ENCODE assay signal across 9 mouse cellular contexts in the genomic region with DNA sequence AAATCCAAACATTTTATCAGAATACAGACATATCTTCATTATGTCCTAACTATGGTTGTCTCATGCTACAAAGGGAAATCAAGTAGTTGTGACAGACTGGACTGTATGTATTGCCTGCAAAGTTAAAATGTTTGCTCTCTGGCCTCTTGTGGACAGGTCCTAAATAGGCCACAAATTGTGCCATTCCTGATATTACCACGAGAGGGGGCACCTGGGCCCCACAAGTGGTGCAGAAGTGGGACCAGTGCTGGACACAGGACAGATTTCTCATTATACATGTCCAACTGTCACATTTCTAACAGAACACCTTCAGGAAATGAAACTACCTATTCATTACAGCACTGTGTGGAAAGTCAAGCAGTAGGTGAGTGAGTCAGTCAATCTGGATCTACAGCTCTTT. TPM values are rescaled to one million over a fixed set of nuclear protein-coding genes. Genes with fewer than 3 reads are reported as not detected.
A peak's percentile ranks its signal among the peaks of the same experiment; 100 is the strongest.
DNase-seq lines count a peak whose midpoint lies in the region; ATAC-seq and TF ChIP-seq lines count a peak whose summit lies in the region.
"Had no signal": no experiment of that assay in that cellular context is flagged by ENCODE, and none has a peak within 500 bp of the region (broad histone marks: within the 10 kb centered on the region; RNA-seq: fewer than 3 reads in every experiment).

No protein-coding gene starts in this region.

- 57% methylated on average over 1 of the region's 1 CpGs for WGBS in midbrain, embryonic 10.5 days
- 32% methylated on average over 1 of the region's 1 CpGs for WGBS in midbrain, embryonic 13.5 days
- 11% methylated on average over 1 of the region's 1 CpGs for WGBS in liver, embryonic 14.5 days (ENCODE audit: insufficient replicate concordance)

- H3K9me3 ChIP-seq in midbrain, embryonic 10.5 days (replicated peaks): no peaks in the 10 kb centered on the region
- no peaks in the 10 kb centered on the region for H3K9me3 ChIP-seq in midbrain, embryonic 13.5 days
- H3K9me3 ChIP-seq in liver, embryonic 14.5 days (ENCODE audit: control insufficient read depth, low read length): no peaks in the 10 kb centered on the region

- no peaks in the 10 kb centered on the region for H3K27me3 ChIP-seq in midbrain, embryonic 10.5 days (ENCODE audit: low read depth, poor library complexity, severe bottlenecking)
- no peaks in the 10 kb centered on the region for H3K27me3 ChIP-seq in midbrain, embryonic 13.5 days
- no peaks in the 10 kb centered on the region for H3K27me3 ChIP-seq in liver, embryonic 14.5 days (ENCODE audit: control insufficient read depth, insufficient read depth, low read length)

- no peak for TF ChIP-seq EP300 in liver, embryonic 14.5 days (IDR thresholded peaks at IDR 0.05; ENCODE audit: low read depth)

- peaks cover 12% of the 10 kb centered on the region for H3K4me1 ChIP-seq in midbrain, embryonic 10.5 days
- peaks cover 14% of the 10 kb centered on the region for H3K4me1 ChIP-seq in midbrain, embryonic 13.5 days (replicated peaks)
- H3K4me1 ChIP-seq in liver, embryonic 14.5 days (replicated peaks; ENCODE audit: control insufficient read depth in 2 of 2, insufficient read depth in 2 of 2, low read length in 1 of 2): peaks cover 0 to 9% of the 10 kb centered on the region in 2 experiments; a peak in 2 of 4 replicates

- no peak overlapping the region for H3K27ac ChIP-seq in midbrain, embryonic 10.5 days (replicated peaks)
- H3K27ac ChIP-seq in midbrain, embryonic 13.5 days: no peak overlapping the region
- H3K27ac ChIP-seq in liver, embryonic 14.5 days: no peak overlapping the region
- H3K27ac ChIP-seq: macrophage had no signal

- peak; percentile 28 for DNase-seq in midbrain, embryonic 10.5 days (ENCODE audit: low spot score)
- DNase-seq in Muller cell, postnatal 12 days (ENCODE audit: inconsistent ontology term): peak; percentile 66
- peak; percentile 62 for DNase-seq in cerebellum, adult 8-10 months
- peak; percentile 37 to 57 for DNase-seq in gastrocnemius, postnatal 4 days (ENCODE audit: low spot score in 2 of 2)
- peak in 2 of 3 experiments; percentile 47 to 48 for DNase-seq in liver, embryonic 14.5 days (ENCODE audit: low read depth in 3 of 3, low spot score in 3 of 3)
- DNase-seq in spleen, adult 12 weeks (ENCODE audit: low spot score): peak; percentile 42
- DNase-seq in thymus, postnatal 25 days: no peak

- no peak overlapping the region for H3K9ac ChIP-seq in midbrain, embryonic 13.5 days (replicated peaks)
- H3K9ac ChIP-seq in liver, embryonic 14.5 days (replicated peaks): no peak overlapping the region

- no peak overlapping the region for H3K4me3 ChIP-seq in midbrain, embryonic 10.5 days
- no peak overlapping the region for H3K4me3 ChIP-seq in midbrain, embryonic 13.5 days (replicated peaks)
- H3K4me3 ChIP-seq in liver, embryonic 14.5 days (ENCODE audit: insufficient read depth in 1 of 2, low read depth in 2 of 2, low read length in 2 of 2): no peak overlapping the region

- H3K4me2 ChIP-seq in midbrain, embryonic 13.5 days (replicated peaks): no peak overlapping the region
- H3K4me2 ChIP-seq in liver, embryonic 14.5 days (ENCODE audit: low read depth): no peak overlapping the region

- ATAC-seq in midbrain, embryonic 13.5 days: no peak
- no peak for ATAC-seq in liver, embryonic 14.5 days (ENCODE audit: insufficient read depth)

- H3K36me3 ChIP-seq in midbrain, embryonic 10.5 days: peaks cover 71% of the 10 kb centered on the region
- H3K36me3 ChIP-seq in midbrain, embryonic 13.5 days: peaks cover 53% of the 10 kb centered on the region
- peaks cover 34% of the 10 kb centered on the region for H3K36me3 ChIP-seq in liver, embryonic 14.5 days (replicated peaks; ENCODE audit: control insufficient read depth, insufficient read depth, low read depth)

- peak; percentile 82 for TF ChIP-seq CTCF in liver, embryonic 14.5 days (IDR thresholded peaks at IDR 0.05; ENCODE audit: low read depth)

RNA-seq across cellular contexts. Expression of a gene that starts 5.1 kb away (rescaled TPM):
- 23.4 and 23.5 TPM in 2 replicates for polyA plus RNA-seq in midbrain, embryonic 10.5 days (2016; fragmentation: Nextera tagmentation; extraction: Ambion mirVana)
- polyA plus RNA-seq in midbrain, embryonic 13.5 days (2015; fragmentation: Nextera tagmentation; extraction: Ambion mirVana): 12.8 and 14.7 TPM in 2 replicates
- 1 to 10 TPM; 6.5 to 9.8 TPM for total RNA-seq in gastrocnemius, postnatal 4 days (2021)
- 6.2 and 9.9 TPM in 2 replicates for polyA plus RNA-seq in liver, embryonic 14.5 days (2012; rRNA removed)
- 13.2 and 14.4 TPM in 2 replicates for polyA plus RNA-seq in liver, embryonic 14.5 days (2014; fragmentation: Nextera tagmentation; extraction: Ambion mirVana)

RNA-seq across cellular contexts. Expression of a gene that starts 8.6 kb away (rescaled TPM):
- polyA plus RNA-seq in midbrain, embryonic 10.5 days (2016; fragmentation: Nextera tagmentation; extraction: Ambion mirVana): 0.41 TPM in 1 of 2 replicates, not detected in the other
- 1.2 and 1.3 TPM in 2 replicates for polyA plus RNA-seq in midbrain, embryonic 13.5 days (2015; fragmentation: Nextera tagmentation; extraction: Ambion mirVana)
- total RNA-seq in gastrocnemius, postnatal 4 days (2021): under 1 TPM; 0.57 to 0.59 TPM
- 0.33 and 0.36 TPM in 2 replicates for polyA plus RNA-seq in liver, embryonic 14.5 days (2012; rRNA removed)
- 0.48 and 1.0 TPM in 2 replicates for polyA plus RNA-seq in liver, embryonic 14.5 days (2014; fragmentation: Nextera tagmentation; extraction: Ambion mirVana)
- polyA plus RNA-seq: macrophage had no signal

RNA-seq across cellular contexts. Expression of a gene that starts 43.3 kb away (rescaled TPM):
- polyA plus RNA-seq in midbrain, embryonic 10.5 days (2016; fragmentation: Nextera tagmentation; extraction: Ambion mirVana): 67.1 and 68.4 TPM in 2 replicates
- 90.2 and 102 TPM in 2 replicates for polyA plus RNA-seq in midbrain, embryonic 13.5 days (2015; fragmentation: Nextera tagmentation; extraction: Ambion mirVana)
- 10 to 100 TPM; 15.4 to 16.7 TPM for total RNA-seq in gastrocnemius, postnatal 4 days (2021)
- 3.3 and 4.9 TPM in 2 replicates for polyA plus RNA-seq in liver, embryonic 14.5 days (2012; rRNA removed)
- polyA plus RNA-seq in liver, embryonic 14.5 days (2014; fragmentation: Nextera tagmentation; extraction: Ambion mirVana): 13.5 and 14.1 TPM in 2 replicates
